Mouse (Mus musculus): ENCODE results near the gene Mau2.

DNA sequence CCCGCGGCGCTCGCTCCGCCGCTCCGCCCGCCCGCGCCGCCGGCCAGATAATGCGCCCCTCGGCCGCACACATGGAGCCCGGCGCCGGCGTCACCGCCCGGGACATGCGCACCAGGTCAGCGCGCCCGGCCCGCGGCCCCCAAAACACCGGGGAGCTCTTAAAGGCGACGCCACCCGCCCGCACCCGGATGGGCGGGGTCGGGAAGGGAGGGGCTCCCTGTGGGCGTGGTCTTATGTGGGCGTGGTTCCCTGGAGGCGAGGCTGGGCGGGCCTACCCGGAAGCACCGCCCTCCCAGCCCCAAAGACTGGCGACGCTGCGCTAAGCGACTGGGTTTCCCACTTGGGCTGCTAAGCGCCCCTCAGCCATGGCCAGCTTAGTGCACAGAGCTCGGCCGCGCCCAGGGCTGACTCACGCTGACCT lies 68.3 kb downstream of the Mau2 start:
- peak; percentile 58 for TF ChIP-seq POLR2A (IDR thresholded peaks at IDR 0.05; ENCODE audit: insufficient read depth, low read length)
- no peak for TF ChIP-seq CTCF (IDR thresholded peaks at IDR 0.05; ENCODE audit: low read depth, low read length)
- TF ChIP-seq EP300 (IDR thresholded peaks at IDR 0.05; ENCODE audit: insufficient read depth, low read depth, low read length) = 0 out of 2 replicates have a peak, but pooled peaks have one; percentile 29

All from ES-Bruce4 (cell line).